Mouse (Mus musculus): ENCODE measurements around the gene Dtx2. TPM values are rescaled to one million over a fixed set of nuclear protein-coding genes. Genes with fewer than 3 reads are reported as not detected.

Dtx2 gene
- polyA plus RNA-seq, 1 experiment from 2014 or later, result 13.5 TPM

DNA sequence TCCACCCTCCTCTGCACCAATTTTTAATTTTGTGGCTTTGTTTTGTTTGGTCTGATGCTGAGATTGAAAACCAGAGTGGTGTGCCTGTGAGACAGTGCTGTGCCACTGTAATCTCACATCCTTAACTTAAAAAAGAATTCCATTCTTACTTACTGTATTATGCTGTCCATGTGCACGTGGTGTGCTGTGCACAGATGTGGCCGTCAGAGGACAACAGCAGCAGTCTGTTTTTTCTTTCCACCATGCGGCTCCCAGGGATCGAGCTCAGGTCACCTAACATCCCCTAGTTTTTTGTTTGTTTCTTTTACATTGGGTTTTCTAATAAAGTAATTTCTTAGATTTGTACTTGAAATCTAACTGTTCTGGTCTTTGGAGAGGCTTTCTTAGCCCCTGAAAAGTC is 9.9 kb downstream of the Dtx2 start:
- H3K4me2 ChIP-seq (replicated peaks; ENCODE audit: low read depth), result no peak overlapping the region
- H3K4me3 ChIP-seq (ENCODE audit: low read depth, low read length), result no peak overlapping the region
- no peak for TF ChIP-seq CTCF (IDR thresholded peaks at IDR 0.05; ENCODE audit: low read depth)
- no peak for TF ChIP-seq EP300 (optimal IDR thresholded peaks at IDR 0.05)
- H3K27ac ChIP-seq (replicated peaks), result no peak overlapping the region
- no peaks in the 10 kb centered on the region for H3K36me3 ChIP-seq (ENCODE audit: control insufficient read depth, insufficient read depth, low read length)
- H3K4me1 ChIP-seq (replicated peaks; ENCODE audit: control insufficient read depth, insufficient read depth), result no peaks in the 10 kb centered on the region
- no peaks in the 10 kb centered on the region for H3K27me3 ChIP-seq (ENCODE audit: control insufficient read depth, insufficient read depth, low read length)
- 77% methylated on average over 4 of the region's 4 CpGs for WGBS
- DNase-seq (ENCODE audit: low spot score) (no peak), ATAC-seq (ENCODE audit: low FRiP score, low TSS enrichment) (no peak)
- H3K9ac ChIP-seq (ENCODE audit: low read length), result no peak overlapping the region
- no peaks in the 10 kb centered on the region for H3K9me3 ChIP-seq (ENCODE audit: control insufficient read depth, low read length)

DNA sequence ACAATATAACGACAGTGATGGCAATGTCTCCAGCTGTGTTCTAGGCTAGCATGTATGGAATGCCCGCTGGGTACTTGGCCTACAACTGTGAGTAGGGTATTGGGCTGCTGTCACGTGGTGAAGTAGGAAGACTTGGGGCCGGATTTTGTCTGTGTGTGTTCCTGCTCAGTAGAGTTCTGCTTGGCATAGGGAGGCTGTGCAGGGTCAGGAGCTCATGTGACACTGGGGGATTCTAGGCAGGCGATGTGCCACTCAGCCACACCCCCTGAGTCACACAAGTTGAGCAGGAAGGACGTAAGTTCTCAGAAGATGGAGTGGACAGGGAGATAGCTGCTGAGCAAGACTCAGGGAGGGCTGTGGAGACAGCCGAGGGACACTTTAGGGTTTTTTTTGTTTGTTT is 13.1 kb downstream of the Dtx2 start:
- no peak for ATAC-seq (ENCODE audit: low FRiP score, low TSS enrichment)
- WGBS, result 73% methylated on average over 7 of the region's 7 CpGs
- Histone ChIP-seq H3K9ac (ENCODE audit: low read length) (no peak overlapping the region), H3K4me3 (ENCODE audit: low read depth, low read length) (no peak overlapping the region), H3K36me3 (ENCODE audit: control insufficient read depth, insufficient read depth, low read length) (peaks cover 2% of the 10 kb centered on the region; the same call in 1 of the 2 replicates), H3K4me1 (replicated peaks; ENCODE audit: control insufficient read depth, insufficient read depth) (no peaks in the 10 kb centered on the region), H3K9me3 (ENCODE audit: control insufficient read depth, low read length) (no peaks in the 10 kb centered on the region), H3K27ac (replicated peaks) (no peak overlapping the region), H3K4me2 (replicated peaks; ENCODE audit: low read depth) (no peak overlapping the region), H3K27me3 (ENCODE audit: control insufficient read depth, insufficient read depth, low read length) (no peaks in the 10 kb centered on the region)
- no peak for TF ChIP-seq EP300 (optimal IDR thresholded peaks at IDR 0.05)
- TF ChIP-seq CTCF (IDR thresholded peaks at IDR 0.05; ENCODE audit: low read depth), result no peak
- DNase-seq (ENCODE audit: low spot score), result no peak

- ATAC-seq (ENCODE audit: low FRiP score, low TSS enrichment) (no peak), DNase-seq (ENCODE audit: low spot score) (no peak)
- Histone ChIP-seq H3K9ac (ENCODE audit: low read length) (no peak overlapping the region), H3K9me3 (ENCODE audit: control insufficient read depth, low read length) (no peaks in the 10 kb centered on the region), H3K36me3 (ENCODE audit: control insufficient read depth, insufficient read depth, low read length) (peaks cover 2% of the 10 kb centered on the region; the same call in 1 of the 2 replicates), H3K4me2 (replicated peaks; ENCODE audit: low read depth) (no peak overlapping the region), H3K4me3 (ENCODE audit: low read depth, low read length) (no peak overlapping the region), H3K4me1 (replicated peaks; ENCODE audit: control insufficient read depth, insufficient read depth) (no peaks in the 10 kb centered on the region; the same call in 1 of the 2 replicates), H3K27me3 (ENCODE audit: control insufficient read depth, insufficient read depth, low read length) (no peaks in the 10 kb centered on the region), H3K27ac (replicated peaks) (peak overlapping the region; percentile 95)
- 80% methylated on average over 10 of the region's 10 CpGs for WGBS
- TF ChIP-seq EP300 (optimal IDR thresholded peaks at IDR 0.05), result no peak
Observed at GRCm38 (mm10) chr5:136014877-136015276, 20.3 kb downstream of the Dtx2 start.

- Histone ChIP-seq H3K4me2 (replicated peaks; ENCODE audit: low read depth) (no peak overlapping the region), H3K9me3 (ENCODE audit: control insufficient read depth, low read length) (no peaks in the 10 kb centered on the region), H3K4me1 (replicated peaks; ENCODE audit: control insufficient read depth, insufficient read depth) (no peaks in the 10 kb centered on the region; the same call in 1 of the 2 replicates), H3K27me3 (ENCODE audit: control insufficient read depth, insufficient read depth, low read length) (no peaks in the 10 kb centered on the region), H3K9ac (ENCODE audit: low read length) (no peak overlapping the region), H3K27ac (replicated peaks) (peak overlapping the region; percentile 95), H3K4me3 (ENCODE audit: low read depth, low read length) (no peak overlapping the region), H3K36me3 (ENCODE audit: control insufficient read depth, insufficient read depth, low read length) (no peaks in the 10 kb centered on the region; the same call in 1 of the 2 replicates)
- 50% methylated on average over 10 of the region's 10 CpGs for WGBS
- TF ChIP-seq CTCF (IDR thresholded peaks at IDR 0.05; ENCODE audit: low read depth) (no peak), EP300 (optimal IDR thresholded peaks at IDR 0.05) (no peak)
- DNase-seq (ENCODE audit: low spot score) (peak; percentile 71), ATAC-seq (ENCODE audit: low FRiP score, low TSS enrichment) (peak; percentile 63)
Observed at GRCm38 (mm10) chr5:136015586-136015985, 21.0 kb downstream of the Dtx2 start.

DNA sequence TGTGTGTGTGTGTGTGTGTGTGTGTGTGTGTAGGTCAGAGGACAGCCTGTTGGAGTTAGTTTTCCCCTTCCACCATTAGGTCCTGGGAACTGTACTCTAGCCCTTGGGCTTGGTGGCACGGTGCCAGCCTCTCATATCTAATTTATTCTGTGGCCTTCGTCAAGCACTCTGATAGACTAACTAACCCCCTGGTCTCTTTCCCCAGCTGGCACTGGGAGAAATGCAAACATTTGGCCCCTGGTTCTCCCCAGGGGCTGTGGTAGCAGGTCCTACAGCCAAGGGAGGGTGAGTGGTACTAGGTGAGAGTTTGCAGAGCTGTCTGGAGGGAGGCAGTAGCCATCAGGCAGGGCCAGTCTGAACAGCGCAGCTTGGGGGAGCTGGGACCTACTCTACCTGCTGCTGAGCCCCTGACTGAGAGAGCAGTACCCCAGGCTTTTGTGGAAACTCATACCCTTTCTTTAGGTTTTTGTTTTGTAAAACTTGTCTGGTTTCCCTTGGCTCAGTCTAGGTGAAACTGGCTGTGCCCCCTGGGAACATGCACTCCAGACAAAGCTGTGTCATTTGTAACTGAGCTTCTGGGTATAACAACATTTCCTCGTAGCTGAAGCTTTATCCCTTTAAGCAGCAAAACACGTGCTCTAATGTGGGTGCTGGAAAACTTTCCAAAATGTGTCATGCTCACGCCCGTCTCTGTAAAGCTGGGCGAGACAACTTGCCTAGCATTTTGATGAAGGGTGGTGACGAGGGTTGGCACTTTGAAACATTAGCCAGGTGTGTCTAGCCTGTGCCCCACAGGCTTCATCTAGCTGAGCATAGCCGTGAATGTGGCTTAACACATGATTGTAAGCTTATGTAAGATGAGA is 21.6 kb downstream of the Dtx2 start:
- WGBS, result 47% methylated on average over 10 of the region's 10 CpGs
- Histone ChIP-seq H3K9me3 (ENCODE audit: control insufficient read depth, low read length) (no peaks in the 10 kb centered on the region), H3K4me2 (replicated peaks; ENCODE audit: low read depth) (no peak overlapping the region), H3K36me3 (ENCODE audit: control insufficient read depth, insufficient read depth, low read length) (no peaks in the 10 kb centered on the region; the same call in 1 of the 2 replicates), H3K27ac (replicated peaks) (peak overlapping the region; percentile 95), H3K9ac (ENCODE audit: low read length) (peak overlapping the region; percentile 45; the same call in 1 of the 2 replicates), H3K4me3 (ENCODE audit: low read depth, low read length) (no peak overlapping the region), H3K27me3 (ENCODE audit: control insufficient read depth, insufficient read depth, low read length) (no peaks in the 10 kb centered on the region), H3K4me1 (replicated peaks; ENCODE audit: control insufficient read depth, insufficient read depth) (no peaks in the 10 kb centered on the region; the same call in 1 of the 2 replicates)
- ATAC-seq (ENCODE audit: low FRiP score, low TSS enrichment) (peak; percentile 82), DNase-seq (ENCODE audit: low spot score) (peak; percentile 79)
- no peak for TF ChIP-seq CTCF (IDR thresholded peaks at IDR 0.05; ENCODE audit: low read depth)
- no peak for TF ChIP-seq EP300 (optimal IDR thresholded peaks at IDR 0.05)

- Histone ChIP-seq H3K4me1 (replicated peaks; ENCODE audit: control insufficient read depth, insufficient read depth) (no peaks in the 10 kb centered on the region; the same call in 1 of the 2 replicates), H3K36me3 (ENCODE audit: control insufficient read depth, insufficient read depth, low read length) (no peaks in the 10 kb centered on the region; the same call in 1 of the 2 replicates), H3K9me3 (ENCODE audit: control insufficient read depth, low read length) (no peaks in the 10 kb centered on the region), H3K9ac (ENCODE audit: low read length) (no peak overlapping the region), H3K4me3 (ENCODE audit: low read depth, low read length) (no peak overlapping the region), H3K27me3 (ENCODE audit: control insufficient read depth, insufficient read depth, low read length) (no peaks in the 10 kb centered on the region), H3K27ac (replicated peaks) (peak overlapping the region; percentile 95), H3K4me2 (replicated peaks; ENCODE audit: low read depth) (no peak overlapping the region)
- DNase-seq (ENCODE audit: low spot score) (no peak), ATAC-seq (ENCODE audit: low FRiP score, low TSS enrichment) (no peak)
- no peak for TF ChIP-seq EP300 (optimal IDR thresholded peaks at IDR 0.05)
- no peak for TF ChIP-seq CTCF (IDR thresholded peaks at IDR 0.05; ENCODE audit: low read depth)
- 53% methylated on average over 6 of the region's 6 CpGs for WGBS
Observed at GRCm38 (mm10) chr5:136017262-136017661, 22.7 kb downstream of the Dtx2 start.

Measured in stomach, postnatal 0 days (tissue).